Mouse (Mus musculus): ENCODE data around the gene Mepce. TPM values are rescaled to one million over a fixed set of nuclear protein-coding genes. Genes with fewer than 3 reads are reported as not detected.

The Mepce gene
- total and polyA plus RNA-seq, 3 experiments, result 27.8 to 173 (median 53.9) TPM

DNA sequence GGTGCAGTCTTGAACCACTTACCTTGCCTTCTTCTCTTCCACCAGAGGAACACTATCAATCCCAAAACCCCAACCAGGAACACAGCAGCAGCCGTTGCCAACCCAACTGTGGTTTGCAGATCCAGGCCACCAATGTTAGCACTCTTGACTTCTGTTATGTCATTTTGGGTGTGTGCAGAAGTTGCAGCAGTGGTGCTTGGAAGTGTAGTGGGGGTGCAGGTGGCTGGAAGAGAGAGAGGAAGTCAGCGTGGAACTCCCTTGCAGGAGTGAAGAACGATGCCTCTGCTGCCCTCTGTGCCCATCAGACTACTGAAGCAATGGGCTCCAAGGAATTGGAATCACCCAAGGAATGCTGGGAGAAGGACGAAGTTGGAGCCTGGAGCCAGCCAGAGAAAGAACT is 43.7 kb upstream of the Mepce start:
- ATAC-seq (ENCODE audit: extremely low read depth, insufficient number of reproducible peaks, low FRiP score, poor library complexity, severe bottlenecking), result no peak
- no peak for DNase-seq (ENCODE audit: low spot score)

DNA sequence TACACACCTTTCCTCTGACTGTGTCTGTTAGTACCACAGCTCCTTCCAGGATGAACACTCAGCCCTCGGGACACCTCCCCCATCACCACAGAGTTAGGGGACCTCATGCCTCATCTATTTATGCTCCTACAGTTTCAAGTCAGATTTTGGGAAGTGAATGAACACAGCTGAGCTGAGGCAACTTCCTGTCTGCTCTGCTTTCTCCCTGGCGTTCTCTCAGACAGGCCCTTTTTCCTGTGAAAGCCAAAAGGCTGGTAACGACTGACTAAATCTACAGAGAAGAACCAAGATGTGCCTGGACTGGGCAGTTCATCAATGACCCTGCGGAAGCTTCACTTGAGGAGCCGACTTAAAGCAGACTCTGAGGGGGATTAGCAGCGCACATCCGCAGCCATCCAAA is 42.8 kb upstream of the Mepce start:
- no peak overlapping the region for H3K4me3 ChIP-seq (ENCODE audit: low read depth, low read length)
- DNase-seq (ENCODE audit: low spot score) (no peak), ATAC-seq (ENCODE audit: extremely low read depth, insufficient number of reproducible peaks, low FRiP score, poor library complexity, severe bottlenecking) (no peak)
- no peaks in the 10 kb centered on the region for H3K4me1 ChIP-seq (ENCODE audit: insufficient read depth, low read depth, low read length)
- no peaks in the 10 kb centered on the region for H3K36me3 ChIP-seq (replicated peaks)
- TF ChIP-seq GATA1 (IDR thresholded peaks at IDR 0.05; ENCODE audit: borderline replicate concordance, low read length), result no peak
- TF ChIP-seq CTCF (IDR thresholded peaks at IDR 0.05; ENCODE audit: low read depth, low read length), result no peak
- no peak for TF ChIP-seq GATA2 (IDR thresholded peaks at IDR 0.05; ENCODE audit: borderline replicate concordance, low read depth, low read length)
- TF ChIP-seq POLR2AphosphoS5 (IDR thresholded peaks at IDR 0.05; ENCODE audit: insufficient replicate concordance, low read depth, low read length), result no peak
- TF ChIP-seq TAL1 (conservative IDR thresholded peaks at IDR 0.05; ENCODE audit: low read depth, low read length), result no peak
- no peaks in the 10 kb centered on the region for H3K9me3 ChIP-seq (replicated peaks)
- no peaks in the 10 kb centered on the region for H3K27me3 ChIP-seq (ENCODE audit: insufficient read depth, low read length)

More for the DNA sequence above, 43.7 kb upstream of the Mepce start:
- no peaks in the 10 kb centered on the region for H3K36me3 ChIP-seq (replicated peaks)
- H3K4me3 ChIP-seq (ENCODE audit: low read depth, low read length), result no peak overlapping the region
- H3K27me3 ChIP-seq (ENCODE audit: insufficient read depth, low read length), result no peaks in the 10 kb centered on the region
- no peak for TF ChIP-seq POLR2AphosphoS5 (IDR thresholded peaks at IDR 0.05; ENCODE audit: insufficient replicate concordance, low read depth, low read length)
- no peak for TF ChIP-seq GATA1 (IDR thresholded peaks at IDR 0.05; ENCODE audit: borderline replicate concordance, low read length)
- no peak for TF ChIP-seq GATA2 (IDR thresholded peaks at IDR 0.05; ENCODE audit: borderline replicate concordance, low read depth, low read length)
- no peak for TF ChIP-seq TAL1 (conservative IDR thresholded peaks at IDR 0.05; ENCODE audit: low read depth, low read length)
- no peak for TF ChIP-seq CTCF (IDR thresholded peaks at IDR 0.05; ENCODE audit: low read depth, low read length)
- no peaks in the 10 kb centered on the region for H3K4me1 ChIP-seq (ENCODE audit: insufficient read depth, low read depth, low read length)
- H3K9me3 ChIP-seq (replicated peaks), result no peaks in the 10 kb centered on the region

DNA sequence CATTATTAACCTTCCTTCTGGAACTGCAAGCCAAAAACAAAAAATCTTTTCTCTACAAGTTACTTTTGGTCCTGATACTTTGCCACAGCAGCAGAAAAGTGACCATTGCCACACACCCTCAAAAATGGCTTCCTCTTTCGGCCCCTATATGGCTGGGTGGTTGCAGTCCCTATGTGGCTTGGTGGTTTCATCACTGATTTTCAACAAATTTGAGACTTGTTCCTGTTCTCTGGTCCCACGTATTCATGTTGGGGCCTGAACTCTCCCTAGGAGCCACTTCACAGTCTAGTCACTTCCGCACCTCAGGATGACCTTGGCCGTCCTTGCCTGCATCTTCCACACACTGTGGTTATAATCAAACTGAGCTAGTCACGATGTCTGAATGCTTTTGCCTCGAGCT is 41.2 kb upstream of the Mepce start:
- no peak for TF ChIP-seq POLR2AphosphoS5 (IDR thresholded peaks at IDR 0.05; ENCODE audit: insufficient replicate concordance, low read depth, low read length)
- TF ChIP-seq CTCF (IDR thresholded peaks at IDR 0.05; ENCODE audit: low read depth, low read length), result no peak
- no peak for TF ChIP-seq GATA1 (IDR thresholded peaks at IDR 0.05; ENCODE audit: borderline replicate concordance, low read length)
- TF ChIP-seq TAL1 (conservative IDR thresholded peaks at IDR 0.05; ENCODE audit: low read depth, low read length), result no peak
- no peak for TF ChIP-seq GATA2 (IDR thresholded peaks at IDR 0.05; ENCODE audit: borderline replicate concordance, low read depth, low read length)
- DNase-seq (ENCODE audit: low spot score), result no peak

DNA sequence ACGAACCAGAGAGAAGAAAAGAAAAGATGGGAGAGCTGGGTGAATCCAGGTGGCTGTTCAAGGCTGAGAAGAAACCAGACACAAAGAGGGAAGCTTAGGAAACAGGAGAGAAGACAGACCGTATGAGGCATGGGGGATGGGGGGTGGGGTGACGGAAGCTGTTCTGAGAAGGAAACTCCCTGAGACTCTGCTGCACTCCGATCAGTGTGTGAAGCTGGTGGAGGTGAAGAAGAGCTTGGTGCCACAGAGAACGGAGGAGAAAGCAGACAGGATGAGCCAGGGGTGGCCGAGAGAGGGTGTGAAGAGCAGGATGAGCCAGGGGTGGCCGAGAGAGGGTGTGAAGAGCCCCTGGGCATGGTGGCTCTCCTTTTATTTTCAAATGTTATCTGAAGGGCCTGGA is 39.0 kb upstream of the Mepce start:
- ATAC-seq (ENCODE audit: extremely low read depth, insufficient number of reproducible peaks, low FRiP score, poor library complexity, severe bottlenecking) (no peak), DNase-seq (ENCODE audit: low spot score) (no peak)
- Histone ChIP-seq H3K4me3 (ENCODE audit: low read depth, low read length) (no peak overlapping the region), H3K27me3 (ENCODE audit: insufficient read depth, low read length) (peaks cover 7% of the 10 kb centered on the region), H3K36me3 (replicated peaks) (no peaks in the 10 kb centered on the region), H3K9me3 (replicated peaks) (no peaks in the 10 kb centered on the region), H3K4me1 (ENCODE audit: insufficient read depth, low read depth, low read length) (no peaks in the 10 kb centered on the region)
- TF ChIP-seq CTCF (IDR thresholded peaks at IDR 0.05; ENCODE audit: low read depth, low read length), result no peak
- no peak for TF ChIP-seq POLR2AphosphoS5 (IDR thresholded peaks at IDR 0.05; ENCODE audit: insufficient replicate concordance, low read depth, low read length)
- TF ChIP-seq TAL1 (conservative IDR thresholded peaks at IDR 0.05; ENCODE audit: low read depth, low read length), result no peak
- TF ChIP-seq GATA2 (IDR thresholded peaks at IDR 0.05; ENCODE audit: borderline replicate concordance, low read depth, low read length), result no peak
- no peak for TF ChIP-seq GATA1 (IDR thresholded peaks at IDR 0.05; ENCODE audit: borderline replicate concordance, low read length)

More for the DNA sequence above, 41.2 kb upstream of the Mepce start:
- H3K36me3 ChIP-seq (replicated peaks), result no peaks in the 10 kb centered on the region
- H3K27me3 ChIP-seq (ENCODE audit: insufficient read depth, low read length), result peaks cover 2% of the 10 kb centered on the region; the same call in 1 of the 2 replicates
- H3K9me3 ChIP-seq (replicated peaks), result no peaks in the 10 kb centered on the region
- H3K4me3 ChIP-seq (ENCODE audit: low read depth, low read length), result no peak overlapping the region
- ATAC-seq (ENCODE audit: extremely low read depth, insufficient number of reproducible peaks, low FRiP score, poor library complexity, severe bottlenecking), result no peak
- H3K4me1 ChIP-seq (ENCODE audit: insufficient read depth, low read depth, low read length), result no peaks in the 10 kb centered on the region

DNA sequence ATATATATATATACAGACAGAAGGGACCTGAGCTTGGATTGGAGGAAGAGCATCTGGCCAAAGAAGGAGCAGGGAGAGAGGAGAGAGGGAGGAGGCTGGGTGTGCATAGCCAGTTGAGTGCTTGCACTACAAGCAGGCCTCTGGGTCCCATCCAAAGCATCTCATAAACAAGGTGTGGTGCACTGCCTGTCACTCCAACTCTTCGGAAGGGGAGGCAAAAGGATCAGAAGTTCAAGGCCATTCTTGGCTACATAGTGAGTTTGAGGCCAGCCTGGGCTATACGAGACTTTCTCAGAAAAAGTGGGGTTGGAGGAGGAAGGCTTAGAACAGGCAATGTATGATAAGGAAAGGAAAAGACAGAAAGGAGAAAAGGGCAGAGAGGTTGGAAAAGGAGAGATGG is 38.5 kb upstream of the Mepce start:
- Histone ChIP-seq H3K9me3 (replicated peaks) (no peaks in the 10 kb centered on the region), H3K4me3 (ENCODE audit: low read depth, low read length) (no peak overlapping the region), H3K27me3 (ENCODE audit: insufficient read depth, low read length) (peaks cover 7% of the 10 kb centered on the region), H3K36me3 (replicated peaks) (no peaks in the 10 kb centered on the region), H3K4me1 (ENCODE audit: insufficient read depth, low read depth, low read length) (no peaks in the 10 kb centered on the region)
- TF ChIP-seq GATA1 (IDR thresholded peaks at IDR 0.05; ENCODE audit: borderline replicate concordance, low read length), result no peak
- no peak for TF ChIP-seq TAL1 (conservative IDR thresholded peaks at IDR 0.05; ENCODE audit: low read depth, low read length)
- no peak for TF ChIP-seq CTCF (IDR thresholded peaks at IDR 0.05; ENCODE audit: low read depth, low read length)
- TF ChIP-seq GATA2 (IDR thresholded peaks at IDR 0.05; ENCODE audit: borderline replicate concordance, low read depth, low read length), result no peak
- no peak for TF ChIP-seq POLR2AphosphoS5 (IDR thresholded peaks at IDR 0.05; ENCODE audit: insufficient replicate concordance, low read depth, low read length)
- ATAC-seq (ENCODE audit: extremely low read depth, insufficient number of reproducible peaks, low FRiP score, poor library complexity, severe bottlenecking), result no peak
- DNase-seq (ENCODE audit: low spot score), result no peak

DNA sequence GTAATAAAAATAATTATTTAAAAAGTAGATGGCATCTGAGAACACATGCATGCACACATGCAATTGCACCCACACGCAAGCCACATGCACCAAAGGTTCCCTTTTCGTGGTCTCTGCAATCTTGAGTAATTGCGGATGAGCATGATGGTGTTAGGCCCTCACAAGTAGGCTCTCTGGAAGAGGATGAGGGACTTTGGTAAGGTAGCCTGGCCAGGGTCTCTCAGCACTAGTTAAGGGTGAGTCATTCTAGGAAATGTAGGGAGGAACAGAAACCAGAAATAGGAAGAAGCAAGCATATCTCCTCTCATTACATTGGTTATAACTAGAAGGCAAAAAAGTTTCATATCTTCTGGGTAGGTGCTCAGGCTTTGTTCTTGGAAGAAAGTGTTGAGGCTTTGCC is 37.6 kb upstream of the Mepce start:
- Histone ChIP-seq H3K9me3 (replicated peaks) (no peaks in the 10 kb centered on the region), H3K4me1 (ENCODE audit: insufficient read depth, low read depth, low read length) (no peaks in the 10 kb centered on the region), H3K27me3 (ENCODE audit: insufficient read depth, low read length) (peaks cover 7% of the 10 kb centered on the region), H3K4me3 (ENCODE audit: low read depth, low read length) (no peak overlapping the region), H3K36me3 (replicated peaks) (no peaks in the 10 kb centered on the region)
- TF ChIP-seq CTCF (IDR thresholded peaks at IDR 0.05; ENCODE audit: low read depth, low read length) (no peak), POLR2AphosphoS5 (IDR thresholded peaks at IDR 0.05; ENCODE audit: insufficient replicate concordance, low read depth, low read length) (no peak), GATA2 (IDR thresholded peaks at IDR 0.05; ENCODE audit: borderline replicate concordance, low read depth, low read length) (no peak), GATA1 (IDR thresholded peaks at IDR 0.05; ENCODE audit: borderline replicate concordance, low read length) (no peak), TAL1 (conservative IDR thresholded peaks at IDR 0.05; ENCODE audit: low read depth, low read length) (no peak)
- ATAC-seq (ENCODE audit: extremely low read depth, insufficient number of reproducible peaks, low FRiP score, poor library complexity, severe bottlenecking), result no peak
- no peak for DNase-seq (ENCODE audit: low spot score)
